Mouse (Mus musculus) C3H10T1/2 (cell line): ENCODE measurements around the gene A630089N07Rik. TPM values are rescaled to one million over a fixed set of nuclear protein-coding genes. Genes with fewer than 3 reads are reported as not detected.

Source experiments
- polyA plus RNA-seq, 2 experiments: library from polyadenylated mRNA; unstranded; fragments of >200 nt; fragmentation: generic; extraction: Trizol; gene quantifications; one replicate each; pipeline ENCODE4 v1.2.1; 2012; ENCODE audit warnings: missing spikeins in 2 of 2

A630089N07Rik gene
- polyA plus RNA-seq: under 1 TPM; 0.18 to 0.81 TPM

GRCm38 (mm10) chr16:98081889-98082818 lies at the start of gene A630089N07Rik:
Gene A630089N07Rik, minus strand, starts transcription at chr16:98082450.

DNA sequence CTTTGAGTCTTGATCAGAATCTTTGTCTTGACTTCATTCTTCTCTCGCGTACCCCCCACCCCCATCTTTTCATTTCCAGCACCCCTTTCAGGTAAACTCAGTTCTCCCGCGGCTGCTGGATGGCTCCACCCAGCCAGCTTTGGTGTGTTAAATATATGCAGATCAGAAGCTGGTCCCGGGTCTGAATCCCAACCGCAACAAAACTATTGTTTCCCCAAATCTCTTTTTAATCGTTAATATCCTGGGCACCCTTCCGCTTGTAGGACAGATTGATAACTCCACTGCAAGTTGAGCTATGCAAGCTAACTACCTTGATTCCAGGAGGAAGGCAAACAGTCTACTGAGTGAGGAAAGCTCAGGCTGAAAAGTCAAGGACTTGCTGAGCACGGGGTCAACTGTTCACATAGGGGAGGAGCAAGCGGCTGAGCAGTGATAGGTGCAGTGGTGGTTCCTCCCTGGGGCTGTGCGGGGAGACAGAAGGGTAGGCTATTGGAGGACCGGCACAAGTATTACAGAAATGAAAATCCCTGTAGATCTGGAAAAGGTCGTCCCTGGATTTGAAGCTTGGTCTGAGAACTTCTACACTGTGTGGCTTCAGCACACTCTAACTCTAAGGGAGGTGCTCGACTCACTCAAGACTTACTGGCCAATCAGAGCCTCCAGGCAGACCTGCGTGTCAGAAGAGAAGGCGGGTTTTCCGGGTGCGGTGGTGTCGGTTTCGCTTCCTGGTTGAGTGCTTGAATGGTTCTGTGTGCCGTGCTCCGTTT lies 85.5 kb downstream of the A630089N07Rik start, which contains the start of gene B230307C23Rik:
TSS of gene B230307C23Rik (plus strand) at position 700 of the 767 bp plus-strand sequence.

GRCm38 (mm10) chr16:97962151-97962948 lies 119.9 kb downstream of the A630089N07Rik start, which contains the start of the genes C2cd2 and Zbtb21:
Gene C2cd2, minus strand, starts transcription at chr16:97962598.
Gene Zbtb21, minus strand, starts transcription at chr16:97962622.

Other genes starting within 250 kb of the A630089N07Rik start
- gene Prdm15, start 230.6 kb downstream of the A630089N07Rik start, polyA plus RNA-seq: 1 to 10 TPM in 1 of 2 experiments, under 1 TPM in 1; 0.33 to 3.2 TPM
- gene C2cd2, start 119.9 kb downstream of the A630089N07Rik start, polyA plus RNA-seq: 1 to 10 TPM; 4.7 to 5.0 TPM
- 10 to 100 TPM in 1 of 2 experiments, 1 to 10 TPM in 1; 4.0 to 11.2 TPM for gene Zbtb21, start 119.8 kb downstream of the A630089N07Rik start, polyA plus RNA-seq
- 1 to 10 TPM; 3.6 to 4.3 TPM for gene B230307C23Rik, start 85.1 kb downstream of the A630089N07Rik start, polyA plus RNA-seq